Mouse (Mus musculus): ENCODE data around the gene Prph2.

Prph2 gene

GRCm38 (mm10) chr17:46890116-46890815, 20.0 kb upstream of the Prph2 start, which contains the start of gene Tbcc:
TSS of gene Tbcc (plus strand) at chr17:46890684.
- intact Hi-C loops (cut with DNase I): loop anchor here (2.0 to 5.0 kb wide), 2 partner anchors 33 to 108 kb away; partner anchors contain the start of gene Rpl7l1

- intact Hi-C loops (cut with DNase I): loop anchor here (2.0 to 5.0 kb wide), 2 partner anchors 34 to 109 kb away; partner anchors contain the start of gene Rpl7l1
These were observed 19.2 kb upstream of the Prph2 start for GRCm38 (mm10) chr17:46890843-46891594.

- intact Hi-C loops (cut with DNase I): no loop called here
These were observed 14.8 kb upstream of the Prph2 start for GRCm38 (mm10) chr17:46895426-46895825.

DNA sequence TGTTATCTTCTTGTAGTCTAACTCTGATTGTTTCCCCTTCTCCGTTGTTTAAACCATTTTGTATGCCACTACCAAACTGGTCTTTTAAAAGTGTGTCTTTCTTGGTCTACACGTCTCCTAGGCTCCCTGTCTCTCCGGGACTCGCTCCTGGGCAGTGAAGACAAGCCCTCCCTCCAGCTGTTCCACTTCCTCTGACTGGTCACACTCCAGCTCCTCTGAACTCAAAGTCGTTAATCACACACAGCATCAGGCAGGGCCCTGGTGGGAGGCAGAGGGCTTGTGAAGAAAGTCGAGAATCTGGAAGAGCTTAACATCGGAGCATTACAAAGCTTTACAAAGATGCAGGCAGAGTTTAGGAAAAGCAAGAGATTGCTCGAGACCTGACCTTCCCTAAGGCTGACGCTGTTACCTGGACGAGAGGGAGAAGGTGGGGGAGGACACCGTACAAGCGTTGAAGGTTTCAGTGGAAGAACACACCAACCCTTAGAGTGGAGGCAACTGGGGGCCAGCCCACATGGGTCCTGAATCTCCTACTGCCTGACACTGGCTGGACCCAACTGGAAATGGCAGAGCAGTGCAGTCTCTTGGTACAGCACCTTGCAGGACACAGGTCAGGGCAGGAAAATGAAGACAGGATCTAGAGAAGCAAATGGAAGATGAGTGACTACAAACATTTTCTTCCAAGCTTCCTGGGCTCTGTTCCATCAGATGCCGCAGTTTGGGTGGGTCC, 12.9 kb upstream of the Prph2 start:
- intact Hi-C loops (cut with DNase I): no loop called here

- intact Hi-C loops (cut with DNase I): loop anchor here (5.0 kb wide), 1 partner anchor 61 kb away; no protein-coding TSS in a partner anchor
These were observed 9.3 kb upstream of the Prph2 start for GRCm38 (mm10) chr17:46900941-46901340.

GRCm38 (mm10) chr17:46903876-46904490, 6.3 kb upstream of the Prph2 start:
- intact Hi-C loops (cut with DNase I): loop anchor here (5.0 kb wide), 1 partner anchor 58 kb away; no protein-coding TSS in a partner anchor

DNA sequence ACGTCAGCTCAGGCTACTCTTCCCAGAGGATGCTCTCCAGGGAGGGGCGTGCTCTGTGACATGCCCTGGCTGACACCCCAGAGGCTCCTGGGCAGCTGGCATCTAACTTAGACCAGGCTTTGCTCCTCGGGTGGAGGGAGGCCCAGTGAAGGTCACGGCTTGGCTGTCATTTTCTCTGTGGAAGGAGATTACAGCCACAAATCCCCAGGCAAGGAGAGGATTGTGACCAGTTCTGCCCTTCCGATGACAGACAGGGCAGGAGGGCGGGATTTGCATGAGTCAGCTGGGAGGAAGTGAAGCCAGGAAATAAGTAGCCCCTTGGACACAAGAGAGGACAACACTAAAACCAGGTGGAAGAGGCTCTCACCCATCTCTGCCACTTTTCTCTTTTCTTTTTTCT, 2.1 kb downstream of the Prph2 start:
- intact Hi-C loops (cut with DNase I): loop anchor here (5.0 kb wide), 1 partner anchor 120 kb away; no protein-coding TSS in a partner anchor

- intact Hi-C loops (cut with DNase I): no loop called here
These were observed 4.9 kb downstream of the Prph2 start for GRCm38 (mm10) chr17:46915129-46915528.

DNA sequence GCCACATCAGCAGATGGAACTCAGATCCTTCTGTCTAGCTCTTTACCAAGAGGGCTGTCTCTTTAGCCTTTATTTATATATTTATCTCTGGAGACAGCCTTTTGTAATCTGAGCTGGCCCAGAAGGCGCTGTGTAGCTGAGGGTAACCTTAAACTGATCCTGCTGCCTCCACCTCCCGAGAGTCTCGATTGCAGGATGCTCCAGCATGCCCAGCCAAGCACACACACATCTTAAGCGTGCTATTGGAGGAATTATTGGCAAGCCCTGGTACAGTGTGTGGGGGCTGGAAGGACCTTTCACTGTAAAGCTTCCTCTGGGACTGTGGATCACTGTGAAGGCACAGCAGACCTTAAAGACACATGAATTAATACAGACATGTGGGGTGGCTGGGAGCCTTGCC, 8.7 kb downstream of the Prph2 start:
- intact Hi-C loops (cut with DNase I): no loop called here

- intact Hi-C loops (cut with DNase I): no loop called here
These were observed 10.6 kb downstream of the Prph2 start for GRCm38 (mm10) chr17:46920855-46921254.

DNA sequence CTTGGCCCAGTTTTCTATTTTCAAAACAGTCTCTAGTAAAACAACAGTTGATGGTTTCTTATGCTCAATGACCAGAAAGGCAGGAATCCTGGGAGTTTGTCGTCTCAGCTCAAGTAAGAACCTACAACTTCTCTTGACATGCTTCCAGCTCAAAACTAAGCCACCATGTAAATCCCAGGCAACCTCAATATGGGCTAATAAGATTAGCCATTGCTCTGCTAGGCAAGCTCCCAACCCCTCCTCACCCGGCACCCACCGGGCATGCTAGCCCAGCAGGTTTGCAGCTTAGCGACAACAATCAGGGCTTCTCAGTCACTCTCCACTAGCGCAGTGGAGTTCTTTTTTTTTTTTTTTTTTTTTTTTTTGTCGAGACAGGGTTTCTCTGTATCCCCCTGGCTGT, 15.9 kb downstream of the Prph2 start:
- intact Hi-C loops (cut with DNase I): no loop called here

- intact Hi-C loops (cut with DNase I): no loop called here
These were observed 16.7 kb downstream of the Prph2 start for GRCm38 (mm10) chr17:46926941-46927340.

GRCm38 (mm10) chr17:46927781-46928180, 17.5 kb downstream of the Prph2 start:
- intact Hi-C loops (cut with DNase I): no loop called here

DNA sequence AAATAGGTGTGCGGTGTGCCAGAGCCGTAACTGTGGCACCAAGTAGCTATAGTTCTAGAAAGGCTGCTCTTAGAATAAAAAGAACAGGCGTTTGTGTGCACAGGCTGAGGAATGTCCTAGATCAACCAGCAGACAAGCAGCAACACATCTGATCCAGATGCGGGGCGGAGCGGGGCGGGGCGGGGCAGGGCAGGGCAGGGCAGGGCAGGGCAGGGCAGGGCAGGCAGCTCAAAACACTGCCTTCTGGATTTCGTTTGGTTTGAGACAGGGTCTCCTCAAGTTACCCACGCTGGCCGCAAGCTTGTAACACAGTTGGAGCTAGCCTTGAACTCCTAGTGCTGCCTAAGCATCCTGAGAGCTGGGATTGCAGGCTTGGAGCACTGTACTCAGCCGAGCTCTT, 19.0 kb downstream of the Prph2 start:
- intact Hi-C loops (cut with DNase I): no loop called here

DNA sequence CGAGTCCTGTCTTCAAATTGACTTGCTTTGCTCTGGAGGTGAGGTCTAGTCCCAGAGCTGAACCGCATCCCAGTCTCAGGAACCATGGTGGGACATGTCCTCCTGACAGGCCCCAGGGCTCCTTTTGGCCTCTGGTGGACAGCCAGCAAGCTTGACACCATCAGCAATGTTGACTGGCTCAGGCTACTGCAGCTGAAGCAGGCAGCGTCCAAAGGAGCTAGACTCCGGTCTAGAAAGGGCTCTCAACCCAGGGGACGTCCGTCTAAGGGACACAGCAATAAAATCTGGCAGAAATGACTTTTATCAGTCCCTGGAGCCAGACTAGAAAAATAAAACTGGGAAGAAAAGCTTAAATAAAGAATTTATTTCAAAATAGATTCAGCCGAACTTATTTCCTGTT, 19.6 kb downstream of the Prph2 start:
- intact Hi-C loops (cut with DNase I): no loop called here

GRCm38 (mm10) chr17:46932961-46933360, 22.7 kb downstream of the Prph2 start:
- intact Hi-C loops (cut with DNase I): no loop called here

DNA sequence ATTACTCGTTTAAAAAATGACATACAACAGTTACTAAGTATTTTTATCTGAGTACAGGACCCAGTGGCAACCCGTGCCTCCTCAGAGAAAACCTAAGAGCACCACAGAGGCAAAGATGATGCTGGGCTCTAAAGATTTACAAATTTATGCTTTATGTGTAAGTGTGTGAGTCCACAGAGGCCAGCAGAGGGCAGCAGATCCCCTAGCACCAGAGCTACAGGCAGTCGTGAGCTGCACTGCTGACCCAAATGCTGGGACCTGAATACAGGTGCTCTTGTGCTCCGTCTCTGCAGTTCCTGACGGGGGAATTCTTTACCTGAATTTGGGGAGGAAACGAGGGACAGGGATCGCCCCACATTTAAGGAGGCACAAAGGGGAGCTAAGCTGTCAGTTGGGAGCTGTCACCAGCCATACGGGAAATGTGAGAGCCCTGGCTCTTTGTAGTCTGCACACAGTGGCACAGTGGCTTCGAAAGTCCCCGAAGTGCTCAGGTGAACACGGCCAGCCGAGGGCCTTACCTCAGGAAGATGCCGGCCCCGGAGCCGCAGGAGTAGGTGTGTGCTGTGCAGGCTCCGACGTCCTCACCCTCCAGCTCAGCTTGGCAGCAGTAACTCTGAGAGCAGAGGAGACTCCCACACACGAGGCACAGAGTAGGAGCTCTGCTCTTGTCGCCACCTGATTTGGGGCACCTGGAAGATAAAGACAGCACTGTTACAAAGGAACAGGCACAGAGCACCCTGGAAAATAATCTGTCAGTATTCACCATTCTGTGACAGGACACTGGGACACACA, 23.5 kb downstream of the Prph2 start:
- intact Hi-C loops (cut with DNase I): no loop called here

- intact Hi-C loops (cut with DNase I): no loop called here
These were observed 30.2 kb downstream of the Prph2 start for GRCm38 (mm10) chr17:46940461-46940860.

DNA sequence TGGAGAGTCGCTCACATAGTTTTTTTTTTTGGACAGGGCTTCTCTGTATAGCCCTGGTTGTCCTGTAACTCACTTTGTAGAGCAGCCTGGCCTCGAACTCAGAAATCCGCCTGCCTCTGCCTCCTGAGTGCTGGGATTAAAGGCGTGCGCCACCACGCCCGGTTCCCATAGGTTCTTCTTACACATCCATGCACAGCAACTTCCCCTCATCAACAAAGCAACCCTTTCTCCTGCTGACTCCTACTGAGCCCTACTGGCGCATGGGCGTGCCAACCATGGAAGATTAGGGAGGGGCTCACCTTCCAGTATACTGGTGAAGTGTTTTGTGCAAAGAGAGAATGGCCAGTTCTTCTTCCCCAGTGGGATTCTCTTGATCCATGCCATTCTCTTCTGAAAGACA, 32.2 kb downstream of the Prph2 start:
- intact Hi-C loops (cut with DNase I): no loop called here

DNA sequence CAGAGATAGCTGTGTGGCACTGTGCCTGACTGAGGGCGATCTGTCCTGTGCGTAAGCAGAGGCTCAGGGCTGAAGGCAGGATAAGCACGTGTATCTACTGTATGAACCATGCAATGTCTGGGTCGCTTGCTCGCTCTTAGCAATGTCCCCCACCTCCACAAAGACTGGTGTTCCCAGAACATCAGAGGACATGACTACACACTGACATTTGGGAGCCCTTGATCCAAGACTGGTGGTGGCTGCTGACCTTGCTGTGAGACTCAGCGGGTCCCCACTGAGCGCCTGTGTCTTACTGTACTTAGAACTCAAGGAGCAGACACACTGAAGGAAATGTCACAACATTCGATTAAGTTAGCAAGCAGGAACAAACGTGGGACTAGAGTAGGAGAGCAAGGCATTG, 36.0 kb downstream of the Prph2 start:
- intact Hi-C loops (cut with DNase I): no loop called here
